Mouse (Mus musculus): ENCODE measurements around the gene Commd9. TPM values are rescaled to one million over a fixed set of nuclear protein-coding genes. Genes with fewer than 3 reads are reported as not detected.

Commd9 gene
- polyA plus RNA-seq, 1 experiment from 2014 or later, result 100 TPM

DNA sequence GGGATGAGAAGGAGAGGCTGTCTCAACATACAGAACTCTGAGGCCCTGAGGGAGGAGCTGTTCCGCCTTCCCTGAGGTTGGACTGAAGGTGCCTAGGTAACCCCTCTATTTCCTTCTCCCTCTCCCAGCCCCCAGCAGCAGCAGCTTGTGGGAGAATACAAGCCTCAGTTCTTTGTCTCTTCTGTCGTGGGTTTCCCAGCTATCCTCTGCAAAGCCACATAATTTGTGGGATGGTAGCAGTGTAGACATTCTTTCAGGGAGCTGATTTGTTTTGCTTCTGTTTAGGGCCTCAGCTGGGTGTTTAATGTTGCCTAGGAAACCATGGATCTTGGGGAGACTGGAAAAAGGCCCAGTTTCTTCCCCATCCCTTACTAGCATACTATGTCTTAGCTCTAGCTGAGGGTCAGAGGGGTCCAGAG, 34.1 kb downstream of the Commd9 start:
- H3K36me3 ChIP-seq, result no peaks in the 10 kb centered on the region
- no peaks in the 10 kb centered on the region for H3K27me3 ChIP-seq
- no peak overlapping the region for H3K4me3 ChIP-seq
- peak overlapping the region; percentile 21; the same call in 1 of the 2 replicates for H3K27ac ChIP-seq (replicated peaks)
- H3K4me1 ChIP-seq (replicated peaks), result peaks cover 16% of the 10 kb centered on the region; the same call in 1 of the 2 replicates
- no peak overlapping the region for H3K4me2 ChIP-seq
- no peaks in the 10 kb centered on the region for H3K9me3 ChIP-seq
- WGBS, result 14% methylated on average over 2 of the region's 2 CpGs
- peak; percentile 75 for ATAC-seq (ENCODE audit: low FRiP score, low read depth)
- no peak overlapping the region for H3K9ac ChIP-seq

DNA sequence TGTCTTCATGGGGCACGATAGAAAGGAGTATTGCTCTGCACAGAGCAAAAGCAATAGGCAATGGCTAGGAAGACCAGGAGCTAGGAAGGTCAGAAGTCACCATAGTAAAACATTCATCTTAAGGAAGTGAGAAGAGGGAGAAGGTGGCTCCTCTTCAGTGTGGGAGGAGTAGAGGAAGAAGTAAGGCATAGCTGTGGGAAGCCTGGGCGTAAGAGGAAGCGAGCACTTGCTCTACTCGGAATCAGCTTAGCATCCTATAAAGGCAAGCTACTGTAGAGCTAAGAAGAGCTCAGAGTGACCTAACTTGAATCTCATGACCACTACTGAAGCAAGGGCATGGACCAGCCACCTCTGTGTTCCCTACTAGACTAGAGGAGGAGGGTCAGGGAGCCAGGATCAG, 36.3 kb downstream of the Commd9 start:
- H3K4me1 ChIP-seq (replicated peaks), result peaks cover 22% of the 10 kb centered on the region
- H3K27ac ChIP-seq (replicated peaks), result no peak overlapping the region
- WGBS, result 90% methylated on average over 4 of the region's 4 CpGs
- no peaks in the 10 kb centered on the region for H3K27me3 ChIP-seq
- H3K4me3 ChIP-seq, result no peak overlapping the region
- no peaks in the 10 kb centered on the region for H3K36me3 ChIP-seq
- no peak overlapping the region for H3K4me2 ChIP-seq
- H3K9me3 ChIP-seq, result no peaks in the 10 kb centered on the region
- H3K9ac ChIP-seq, result no peak overlapping the region
- no peak for ATAC-seq (ENCODE audit: low FRiP score, low read depth)

DNA sequence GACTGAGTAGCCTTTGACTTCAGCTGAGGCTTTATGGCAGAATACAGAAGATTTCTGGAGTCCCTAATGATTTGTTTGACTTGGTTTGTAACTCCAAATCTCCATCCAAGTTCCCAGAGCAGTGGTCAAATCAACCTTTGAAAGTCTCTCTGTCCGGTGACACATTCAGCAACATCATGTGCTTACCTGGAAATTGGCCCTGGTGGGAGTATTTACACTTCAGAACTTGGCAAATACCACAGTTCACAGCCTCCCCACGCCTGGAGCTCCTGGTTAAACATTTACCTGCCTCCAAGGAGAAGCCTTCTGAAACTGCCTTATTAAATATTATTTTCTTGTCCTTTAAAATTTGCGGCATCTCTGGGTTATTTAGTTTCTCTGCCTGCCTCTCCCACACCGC, 37.1 kb downstream of the Commd9 start:
- no peak overlapping the region for H3K27ac ChIP-seq (replicated peaks)
- H3K4me3 ChIP-seq, result no peak overlapping the region
- no peak overlapping the region for H3K9ac ChIP-seq
- ATAC-seq (ENCODE audit: low FRiP score, low read depth), result no peak
- no peaks in the 10 kb centered on the region for H3K36me3 ChIP-seq
- 85% methylated on average over 4 of the region's 4 CpGs for WGBS
- no peaks in the 10 kb centered on the region for H3K27me3 ChIP-seq
- H3K4me1 ChIP-seq (replicated peaks), result peaks cover 22% of the 10 kb centered on the region
- H3K4me2 ChIP-seq, result no peak overlapping the region
- no peaks in the 10 kb centered on the region for H3K9me3 ChIP-seq

DNA sequence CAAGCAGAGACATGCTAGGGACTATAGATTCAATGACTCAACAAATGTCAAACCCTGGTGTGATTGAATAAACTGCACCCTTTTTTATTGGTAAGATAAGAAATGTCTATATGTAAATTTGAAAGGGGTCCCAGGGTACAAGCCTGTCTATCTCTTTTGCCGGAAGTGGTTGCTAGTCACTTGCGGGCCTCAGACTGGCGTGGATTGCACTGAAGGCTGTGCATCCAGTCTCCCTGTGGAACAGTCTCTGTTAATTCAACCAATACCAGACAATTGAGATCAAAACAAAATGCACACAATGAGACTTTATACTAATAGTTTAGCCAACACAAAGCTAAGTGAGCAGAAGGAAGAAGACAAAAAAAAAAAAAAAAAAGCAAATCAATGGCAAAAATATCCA, 39.1 kb downstream of the Commd9 start:
- H3K4me2 ChIP-seq, result no peak overlapping the region
- 43% methylated on average over 3 of the region's 3 CpGs for WGBS
- no peaks in the 10 kb centered on the region for H3K27me3 ChIP-seq
- H3K9ac ChIP-seq, result no peak overlapping the region
- ATAC-seq (ENCODE audit: low FRiP score, low read depth), result no peak
- H3K9me3 ChIP-seq, result no peaks in the 10 kb centered on the region
- H3K36me3 ChIP-seq, result no peaks in the 10 kb centered on the region
- no peak overlapping the region for H3K27ac ChIP-seq (replicated peaks)
- H3K4me3 ChIP-seq, result no peak overlapping the region
- H3K4me1 ChIP-seq (replicated peaks), result peaks cover 18% of the 10 kb centered on the region

DNA sequence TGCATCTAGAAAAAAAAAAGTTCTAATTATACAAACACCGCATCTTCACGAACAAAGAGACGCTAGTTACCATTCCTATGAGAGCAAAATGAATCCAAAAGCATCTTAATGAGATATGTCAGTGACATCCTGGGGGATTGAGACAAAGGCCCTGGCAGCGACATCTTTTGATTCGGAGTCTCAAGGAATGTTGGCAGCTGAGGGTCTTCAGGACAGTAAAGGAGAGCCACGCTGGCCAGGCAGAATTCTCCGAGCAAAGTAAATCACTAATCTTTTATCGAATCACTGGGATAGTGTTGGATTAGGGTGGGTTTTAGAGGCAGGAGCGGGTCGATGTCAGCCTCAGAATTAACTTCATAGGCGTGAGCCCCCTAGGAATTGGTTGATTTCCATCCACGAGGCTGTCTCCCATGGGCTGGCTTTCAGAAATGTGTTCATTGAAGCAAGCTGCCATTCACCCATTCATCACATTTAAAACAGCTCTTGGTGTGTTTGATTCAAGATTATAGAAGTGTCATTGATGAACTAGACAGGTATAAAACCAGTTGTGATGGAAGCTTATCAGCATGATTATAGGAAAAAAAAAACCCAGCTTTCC, 39.6 kb downstream of the Commd9 start:
- Histone ChIP-seq H3K4me2 (0 out of 2 replicates have a peak overlapping the region, but pooled peaks have one; percentile 5), H3K9ac (no peak overlapping the region), H3K27me3 (no peaks in the 10 kb centered on the region), H3K4me1 (replicated peaks) (peaks cover 13% of the 10 kb centered on the region), H3K27ac (replicated peaks) (no peak overlapping the region), H3K4me3 (no peak overlapping the region), H3K36me3 (no peaks in the 10 kb centered on the region), H3K9me3 (no peaks in the 10 kb centered on the region)
- no peak for ATAC-seq (ENCODE audit: low FRiP score, low read depth)
- 19% methylated on average over 12 of the region's 12 CpGs for WGBS

DNA sequence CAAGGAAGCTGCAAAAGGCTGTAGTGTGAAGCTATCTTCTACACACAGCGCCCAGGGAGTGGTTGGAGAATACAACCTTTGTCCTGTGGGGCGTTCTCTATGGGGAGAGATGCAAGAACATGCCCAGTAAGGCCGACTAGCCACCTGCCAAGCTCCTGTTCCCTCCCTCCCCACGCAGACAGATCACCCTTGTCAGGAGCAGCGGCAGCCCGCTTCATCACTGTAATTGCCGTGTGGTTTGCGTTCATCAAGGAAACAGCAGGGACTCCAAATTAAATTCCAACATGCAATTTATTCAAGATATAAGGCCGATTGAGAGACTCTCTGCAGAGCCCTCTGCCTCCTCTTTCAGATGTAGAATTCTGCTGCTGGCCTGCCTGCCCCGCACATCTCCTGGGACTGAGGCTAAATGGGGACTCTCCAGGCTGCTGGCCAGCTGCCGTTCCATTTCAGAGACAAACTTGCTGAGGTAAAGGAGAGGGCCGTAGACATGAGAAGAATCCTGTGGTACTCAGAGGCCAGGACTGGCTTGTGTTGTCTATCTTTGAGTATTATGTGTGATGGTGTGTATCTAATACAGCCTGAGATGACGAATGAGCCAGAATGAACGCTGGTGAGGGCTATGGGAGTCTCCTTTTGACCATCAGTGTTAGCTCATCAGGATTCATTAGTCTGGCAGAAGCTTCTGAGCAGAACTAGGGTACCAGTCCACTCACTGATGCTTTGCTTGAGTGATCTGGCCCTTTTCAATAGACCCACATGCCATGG, 46.3 kb downstream of the Commd9 start:
- peak; percentile 77 for ATAC-seq (ENCODE audit: low FRiP score, low read depth)
- no peaks in the 10 kb centered on the region for H3K36me3 ChIP-seq
- no peak overlapping the region for H3K4me3 ChIP-seq
- peak overlapping the region; percentile 53 for H3K27ac ChIP-seq (replicated peaks)
- no peak overlapping the region for H3K4me2 ChIP-seq
- no peaks in the 10 kb centered on the region for H3K9me3 ChIP-seq
- WGBS, result 34% methylated on average over 14 of the region's 14 CpGs
- peaks cover 18% of the 10 kb centered on the region for H3K4me1 ChIP-seq (replicated peaks)
- no peak overlapping the region for H3K9ac ChIP-seq
- no peaks in the 10 kb centered on the region for H3K27me3 ChIP-seq

DNA sequence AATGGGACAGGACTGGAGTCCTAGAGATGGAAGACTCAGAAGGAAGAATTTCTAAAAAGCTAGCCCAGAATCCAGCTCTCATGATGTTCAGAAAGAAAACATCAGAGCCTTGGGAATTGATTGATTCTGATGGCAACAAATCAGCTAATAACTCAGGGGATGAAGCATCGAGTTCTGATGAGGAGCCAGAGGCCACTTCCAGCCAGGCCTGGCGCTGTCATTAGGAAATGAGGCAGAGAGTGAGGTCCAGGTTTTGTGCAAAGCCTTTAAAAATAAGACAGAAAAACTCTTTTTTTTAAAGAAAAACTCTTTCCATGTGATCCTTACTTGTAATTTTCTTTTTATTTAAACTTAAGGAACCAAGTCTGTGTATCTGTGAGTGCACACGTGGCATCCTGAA, 47.3 kb downstream of the Commd9 start:
- H3K4me2 ChIP-seq, result no peak overlapping the region
- H3K4me3 ChIP-seq, result no peak overlapping the region
- no peak for ATAC-seq (ENCODE audit: low FRiP score, low read depth)
- H3K27ac ChIP-seq (replicated peaks), result no peak overlapping the region
- H3K4me1 ChIP-seq (replicated peaks), result peaks cover 18% of the 10 kb centered on the region
- WGBS, result 75% methylated on average over 3 of the region's 3 CpGs
- H3K9me3 ChIP-seq, result no peaks in the 10 kb centered on the region
- H3K9ac ChIP-seq, result no peak overlapping the region
- no peaks in the 10 kb centered on the region for H3K27me3 ChIP-seq
- H3K36me3 ChIP-seq, result no peaks in the 10 kb centered on the region

DNA sequence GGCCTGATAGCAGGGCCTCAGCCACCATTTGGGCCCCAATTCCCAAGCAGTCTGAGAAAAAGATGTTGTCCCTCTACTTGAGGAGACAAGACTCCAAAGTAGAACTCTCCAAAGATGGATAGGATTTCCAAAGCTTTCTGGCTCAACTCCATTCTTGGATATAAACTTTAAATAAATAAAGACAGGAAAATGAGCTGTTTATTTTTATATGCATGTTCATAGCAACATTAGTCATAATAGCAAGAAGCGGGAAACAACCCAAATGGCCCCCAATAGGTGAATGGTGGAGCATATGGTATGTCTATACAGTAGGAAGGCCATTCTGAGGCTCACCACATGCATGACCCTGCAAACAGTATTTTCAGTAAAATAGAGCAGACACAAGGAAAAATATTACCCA, 49.0 kb downstream of the Commd9 start:
- no peak for ATAC-seq (ENCODE audit: low FRiP score, low read depth)
- Histone ChIP-seq H3K27me3 (no peaks in the 10 kb centered on the region), H3K4me2 (no peak overlapping the region), H3K36me3 (no peaks in the 10 kb centered on the region), H3K9ac (no peak overlapping the region), H3K4me3 (no peak overlapping the region), H3K4me1 (replicated peaks) (peaks cover 18% of the 10 kb centered on the region), H3K9me3 (no peaks in the 10 kb centered on the region), H3K27ac (replicated peaks) (no peak overlapping the region)
- 94% methylated on average over 1 of the region's 1 CpGs for WGBS

DNA sequence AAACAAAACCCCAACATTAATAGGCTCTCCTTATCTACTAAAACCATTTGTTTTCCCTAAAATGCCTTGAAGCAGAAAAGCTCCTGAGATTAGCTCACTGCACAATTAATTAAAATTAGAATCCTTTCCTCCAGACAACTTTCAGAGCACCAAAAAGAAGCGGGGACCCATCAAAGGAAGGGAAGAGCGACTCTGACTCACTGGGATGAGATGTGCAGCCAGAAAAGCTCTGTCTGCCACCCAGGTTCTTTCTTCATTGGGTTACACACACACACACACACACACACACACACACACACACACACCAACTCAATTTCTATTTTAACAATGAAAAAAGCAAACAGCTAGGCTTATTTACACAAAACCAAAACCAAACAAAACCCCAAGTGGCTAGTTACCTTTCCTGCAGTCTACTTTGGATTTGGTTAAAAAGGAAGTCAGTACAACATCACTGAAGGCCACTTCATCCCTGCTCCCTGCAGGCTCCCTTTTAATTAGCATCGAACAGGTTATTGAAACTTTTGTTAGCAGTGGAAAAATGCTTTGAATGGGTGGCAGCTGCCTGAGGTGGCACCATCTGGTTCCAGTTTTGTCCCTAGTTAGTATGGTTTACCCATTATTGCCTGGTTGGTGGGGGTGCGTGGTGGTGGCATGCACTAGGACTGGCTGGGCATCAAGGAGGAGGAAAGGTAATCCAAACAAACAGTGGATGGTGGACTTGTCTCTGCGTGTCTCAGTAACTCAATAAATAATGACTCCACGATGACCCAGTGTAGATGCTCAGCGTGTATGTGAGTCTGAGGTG, 64.9 kb downstream of the Commd9 start:
- Histone ChIP-seq H3K4me1 (replicated peaks) (peaks cover 7% of the 10 kb centered on the region), H3K4me3 (no peak overlapping the region), H3K27ac (replicated peaks) (no peak overlapping the region), H3K27me3 (no peaks in the 10 kb centered on the region), H3K9me3 (no peaks in the 10 kb centered on the region), H3K4me2 (no peak overlapping the region), H3K36me3 (no peaks in the 10 kb centered on the region), H3K9ac (no peak overlapping the region)
- WGBS, result 66% methylated on average over 7 of the region's 7 CpGs
- ATAC-seq (ENCODE audit: low FRiP score, low read depth), result no peak

Other genes starting within 250 kb of the Commd9 start
- gene Rag1, start 236.7 kb upstream of the Commd9 start, polyA plus RNA-seq (2015; fragmentation: Nextera tagmentation; extraction: Ambion mirVana), result 0.12 TPM in 2 replicates
- gene B230118H07Rik, start 236.7 kb upstream of the Commd9 start, polyA plus RNA-seq (2015; fragmentation: Nextera tagmentation; extraction: Ambion mirVana), result 46.4 and 49.5 TPM in 2 replicates
- gene Traf6, start 207.8 kb upstream of the Commd9 start, polyA plus RNA-seq (2015; fragmentation: Nextera tagmentation; extraction: Ambion mirVana), result 5.6 and 5.7 TPM in 2 replicates
- 5.9 and 6.6 TPM in 2 replicates for gene Prr5l, start 3.2 kb upstream of the Commd9 start, polyA plus RNA-seq (2015; fragmentation: Nextera tagmentation; extraction: Ambion mirVana)